Comparison of ENCODE assay signal across 1 mouse cellular context in genomic region chr15:80038110-80038391, GRCm38 (mm10).
TF ChIP-seq lines count a peak whose summit lies in the region.

No protein-coding gene starts in this region.

TF ChIP-seq in CH12.LX, 34 proteins besides CTCF, POLR2A, EP300 and RAD21 (continued from another document):
- TF ChIP-seq USF1 (IDR thresholded peaks at IDR 0.05; ENCODE audit: low read depth, low read length) (no peak), ELF1 (IDR thresholded peaks at IDR 0.05; ENCODE audit: low read depth, low read length) (no peak), MYC (IDR thresholded peaks at IDR 0.05; ENCODE audit: low read depth, low read length) (0 out of 2 replicates have a peak, but pooled peaks have one; percentile 57), MAX (IDR thresholded peaks at IDR 0.05; ENCODE audit: low read length) (no peak), KAT2A (IDR thresholded peaks at IDR 0.05; ENCODE audit: insufficient replicate concordance, low read length) (no peak), ZC3H11A (IDR thresholded peaks at IDR 0.05; ENCODE audit: low read depth, low read length) (no peak), TCF12 (IDR thresholded peaks at IDR 0.05; ENCODE audit: low read depth, low read length) (peak; percentile 62; the same call in 1 of the 2 replicates), E2F4 (IDR thresholded peaks at IDR 0.05; ENCODE audit: insufficient replicate concordance, low read depth, low read length) (no peak), MEF2A (IDR thresholded peaks at IDR 0.05; ENCODE audit: borderline replicate concordance, low read depth, low read length) (peak; percentile 56; the same call in 1 of the 2 replicates), ETS1 (conservative IDR thresholded peaks at IDR 0.05; ENCODE audit: low read depth, low read length) (peak; percentile 67), ZKSCAN1 (IDR thresholded peaks at IDR 0.05; ENCODE audit: borderline replicate concordance, low read depth, low read length) (no peak), NRF1 (IDR thresholded peaks at IDR 0.05; ENCODE audit: low read depth, low read length) (no peak), HCFC1 (IDR thresholded peaks at IDR 0.05; ENCODE audit: low read depth, low read length) (no peak), ZNF384 (IDR thresholded peaks at IDR 0.05; ENCODE audit: low read depth, low read length) (no peak), UBTF (IDR thresholded peaks at IDR 0.05; ENCODE audit: low read depth, low read length) (no peak), TBP (conservative IDR thresholded peaks at IDR 0.05; ENCODE audit: low read depth, low read length) (0 out of 2 replicates have a peak, but pooled peaks have one; percentile 52), MAZ (IDR thresholded peaks at IDR 0.05; ENCODE audit: low read depth, low read length) (peak; percentile 42; the same call in 1 of the 2 replicates), CHD1 (IDR thresholded peaks at IDR 0.05; ENCODE audit: low read depth, low read length) (no peak), MAFK (IDR thresholded peaks at IDR 0.05; ENCODE audit: insufficient replicate concordance, low read length) (peak; percentile 91), NELFE (IDR thresholded peaks at IDR 0.05; ENCODE audit: low read depth, low read length) (no peak), RCOR1 (conservative IDR thresholded peaks at IDR 0.05; ENCODE audit: low read depth, low read length) (peak; percentile 43), JUN (IDR thresholded peaks at IDR 0.05; ENCODE audit: insufficient read depth, low read depth, low read length) (no peak), BHLHE40 (IDR thresholded peaks at IDR 0.05; ENCODE audit: low read depth, low read length) (peak; percentile 66; the same call in 1 of the 2 replicates), GABPA (IDR thresholded peaks at IDR 0.05; ENCODE audit: insufficient replicate concordance, low read depth, low read length) (no peak)
